Mouse (Mus musculus) right cerebral cortex, adult 2 months (tissue): ENCODE results near the gene Zbtb40.

Experiments used
- DNase-seq, 2 experiments: peaks; one replicate each; pipeline ENCODE4 v3.0.0; 2021 to 2022; ENCODE audit warnings: low spot score in 2 of 2

Gene Zbtb40

DNA sequence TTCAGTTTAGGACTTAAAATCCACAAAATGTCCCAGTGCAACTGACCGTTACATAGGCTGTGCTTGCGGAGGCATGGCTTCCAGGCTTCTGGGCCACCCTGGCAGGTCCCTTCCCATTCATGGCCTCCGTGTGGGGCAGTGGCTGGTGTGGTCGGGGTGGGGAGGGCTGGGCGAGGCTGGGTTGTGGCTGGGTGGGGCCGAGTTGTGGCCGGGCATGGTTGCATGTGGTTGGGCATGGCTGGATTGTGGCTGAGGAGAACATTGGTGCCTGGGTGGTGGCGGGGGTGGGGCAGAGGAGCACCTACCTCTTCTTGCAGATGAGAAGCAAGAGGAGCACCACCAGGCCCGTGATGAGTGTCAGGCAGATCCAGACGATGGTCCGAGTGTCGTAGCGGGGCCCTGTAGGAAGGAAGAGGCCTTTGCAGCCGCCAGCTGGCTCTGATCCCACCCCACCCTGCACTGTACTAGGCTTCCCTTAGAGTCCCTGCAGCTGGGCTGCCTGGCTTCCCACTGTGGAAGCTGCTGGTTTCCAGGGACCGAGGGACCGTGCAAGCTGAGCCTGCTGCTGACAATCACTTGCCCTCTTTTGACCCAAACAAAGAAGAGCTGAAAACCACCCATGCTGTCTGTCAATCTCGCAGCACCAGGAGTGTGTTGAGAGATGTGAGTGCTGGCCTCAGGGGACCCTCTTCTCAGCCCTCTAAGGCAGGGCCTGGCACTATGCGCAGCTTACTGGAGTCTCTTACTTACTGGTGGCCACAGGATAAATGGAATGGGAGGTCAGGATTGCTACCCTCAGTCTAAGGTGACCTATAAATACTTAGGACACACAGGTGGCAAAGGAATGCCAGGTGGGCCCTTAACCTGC lies 113.6 kb downstream of the Zbtb40 start:
- no peak for DNase-seq

DNA sequence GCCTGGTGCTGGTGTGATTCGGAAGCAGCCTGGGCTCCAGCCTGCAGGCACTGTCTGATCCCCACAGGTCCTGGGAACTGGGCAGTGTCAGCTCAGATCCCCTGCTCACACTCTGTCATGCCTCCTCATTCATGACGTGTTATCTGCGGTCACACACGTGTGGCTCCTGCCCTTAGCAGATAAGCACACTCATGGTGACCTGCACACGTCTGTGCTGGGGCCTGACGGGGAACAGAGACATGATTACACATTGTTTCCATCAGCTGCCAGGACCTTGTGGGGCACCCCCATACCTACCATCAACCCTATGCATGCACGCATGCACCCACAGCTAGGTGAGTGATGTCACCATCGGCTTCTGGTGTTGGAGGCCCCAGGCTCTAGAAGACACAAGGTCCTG lies 118.1 kb downstream of the Zbtb40 start:
- DNase-seq = no peak
